Mouse (Mus musculus): ENCODE data around the gene Tsen34. TPM values are rescaled to one million over a fixed set of nuclear protein-coding genes. Genes with fewer than 3 reads are reported as not detected.
"Not testable (repeated sequence)": the region's sequence is repeated elsewhere in the genome, so short reads cannot be mapped to it uniquely, and the experiment has no call there.

The Tsen34 gene
- total RNA-seq, 2 experiments from 2014 or later, result 77.3 to 80.0 TPM

- DNase-seq (ENCODE audit: low spot score in 2 of 2), result no peak
Observed at GRCm38 (mm10) chr7:3683908-3684550, 8.6 kb upstream of the Tsen34 start.

GRCm38 (mm10) chr7:3684698-3685097 lies 8.0 kb upstream of the Tsen34 start:
- DNase-seq (ENCODE audit: low spot score in 2 of 2), result no peak
- intact Hi-C loops (cut with DNase I), result no loop called here

More at GRCm38 (mm10) chr7:3683908-3684550, 8.6 kb upstream of the Tsen34 start:
- intact Hi-C loops (cut with DNase I), result no loop called here

GRCm38 (mm10) chr7:3685400-3686187 lies 7.1 kb upstream of the Tsen34 start:
- intact Hi-C loops (cut with DNase I), result no loop called here
- no peak for DNase-seq (ENCODE audit: low spot score in 2 of 2)

- no peak for DNase-seq (ENCODE audit: low spot score in 2 of 2)
- intact Hi-C loops (cut with DNase I), result loop anchor here (10.0 kb wide), 2 partner anchors 453 to 1373 kb away; partner anchors contain the start of gene U2af2
Observed at GRCm38 (mm10) chr7:3691919-3692318, 744 bp upstream of the Tsen34 start.

- intact Hi-C loops (cut with DNase I), result loop anchor here (10.0 kb wide), 2 partner anchors 452 to 1372 kb away; partner anchors contain the start of gene U2af2
- DNase-seq (ENCODE audit: low spot score in 2 of 2), result peak; percentile 95 to 97
Observed at GRCm38 (mm10) chr7:3692987-3693808, 535 bp downstream of the Tsen34 start, which contains the start of gene Mboat7. Mboat7 (minus strand) TSS chr7:3693523.

GRCm38 (mm10) chr7:3693809-3694075 lies 1.1 kb downstream of the Tsen34 start:
- intact Hi-C loops (cut with DNase I), result loop anchor here (10.0 kb wide), 2 partner anchors 451 to 1371 kb away; partner anchors contain the start of gene U2af2
- DNase-seq (ENCODE audit: low spot score in 2 of 2), result no peak

- intact Hi-C loops (cut with DNase I), result loop anchor here (10.0 kb wide), 2 partner anchors 450 to 1370 kb away; partner anchors contain the start of gene U2af2
Observed at GRCm38 (mm10) chr7:3694076-3694948, 1.6 kb downstream of the Tsen34 start.

GRCm38 (mm10) chr7:3694949-3695305 lies 2.3 kb downstream of the Tsen34 start:
- intact Hi-C loops (cut with DNase I), result loop anchor here (10.0 kb wide), 2 partner anchors 450 to 1370 kb away; partner anchors contain the start of gene U2af2

More at GRCm38 (mm10) chr7:3694076-3694948, 1.6 kb downstream of the Tsen34 start:
- peak; percentile 45 to 54 for DNase-seq (ENCODE audit: low spot score in 2 of 2)

GRCm38 (mm10) chr7:3698471-3698870 lies 5.8 kb downstream of the Tsen34 start:
- intact Hi-C loops (cut with DNase I), result loop anchor here (10.0 kb wide), 2 partner anchors 446 to 1366 kb away; partner anchors contain the start of gene U2af2
- no peak for DNase-seq (ENCODE audit: low spot score in 2 of 2)

More at GRCm38 (mm10) chr7:3694949-3695305, 2.3 kb downstream of the Tsen34 start:
- not testable (repeated sequence) for DNase-seq (ENCODE audit: low spot score in 2 of 2)

GRCm38 (mm10) chr7:3703148-3703878 lies 10.7 kb downstream of the Tsen34 start:
- intact Hi-C loops (cut with DNase I), result no loop called here
- DNase-seq (ENCODE audit: low spot score in 2 of 2), result no peak

- intact Hi-C loops (cut with DNase I), result no loop called here
- peak; percentile 93 to 98 for DNase-seq (ENCODE audit: low spot score in 2 of 2)
Observed at GRCm38 (mm10) chr7:3703879-3704441, 11.3 kb downstream of the Tsen34 start, which contains the start of gene Rps9. Rps9 (plus strand) TSS chr7:3703993.

- DNase-seq (ENCODE audit: low spot score in 2 of 2), result no peak
- intact Hi-C loops (cut with DNase I), result no loop called here
Observed at GRCm38 (mm10) chr7:3704475-3704874, 11.8 kb downstream of the Tsen34 start.

- DNase-seq (ENCODE audit: low spot score in 2 of 2); intact Hi-C loops (cut with DNase I): not testable (repeated sequence)
Observed at GRCm38 (mm10) chr7:3705461-3705860, 12.8 kb downstream of the Tsen34 start.

GRCm38 (mm10) chr7:3705911-3706310 lies 13.2 kb downstream of the Tsen34 start:
- DNase-seq (ENCODE audit: low spot score in 2 of 2), result no peak
- intact Hi-C loops (cut with DNase I), result no loop called here

- intact Hi-C loops (cut with DNase I), result no loop called here
- DNase-seq (ENCODE audit: low spot score in 2 of 2), result no peak
Observed at GRCm38 (mm10) chr7:3706343-3706934, 13.8 kb downstream of the Tsen34 start.

GRCm38 (mm10) chr7:3707027-3707426 lies 14.4 kb downstream of the Tsen34 start:
- no peak for DNase-seq (ENCODE audit: low spot score in 2 of 2)
- intact Hi-C loops (cut with DNase I), result no loop called here
